Mouse (Mus musculus) forebrain, postnatal 0 days (tissue): ENCODE results near the gene Rdh16f2. TPM values are rescaled to one million over a fixed set of nuclear protein-coding genes. Genes with fewer than 3 reads are reported as not detected.
A peak's percentile ranks its signal among the peaks of the same experiment; 100 is the strongest.
"Not testable (repeated sequence)": the region's sequence is repeated elsewhere in the genome, so short reads cannot be mapped to it uniquely, and the experiment has no call there.

Experiments used
- ATAC-seq: fragments of 200-750 bp; cut with Nextera tagmentation; 2 replicates; pipeline ENCODE4 v1.8.0; 2017; ENCODE audit warnings: mild to moderate bottlenecking, moderate library complexity
- DNase-seq: peaks from one replicate; pipeline ENCODE4 v3.0.0-alpha.2; 2015
- H3K27ac ChIP-seq: fragments of 300-500 bp; sonication (generic); 2 replicates; pipeline ENCODE4 v1.5.1; 2014; ENCODE audit warnings: low read depth, mild to moderate bottlenecking, antibody characterized with exemption, low read length, moderate library complexity, mixed read lengths
- H3K27me3 ChIP-seq: fragments of 300-500 bp; sonication (generic); 2 replicates; pipeline ENCODE4 v1.6.1; 2014; ENCODE audit warnings: mild to moderate bottlenecking, low read length, mixed read lengths; ENCODE audit not compliant: insufficient read depth
- H3K36me3 ChIP-seq: fragments of 300-500 bp; sonication (generic); 2 replicates; pipeline ENCODE4 v1.6.1; 2014; ENCODE audit warnings: mild to moderate bottlenecking, moderate library complexity; ENCODE audit not compliant: insufficient read depth
- H3K4me1 ChIP-seq: fragments of 300-500 bp; sonication (generic); 2 replicates; pipeline ENCODE4 v1.6.1; 2014; ENCODE audit warnings: antibody characterized with exemption; ENCODE audit not compliant: insufficient read depth
- H3K4me2 ChIP-seq: fragments of 300-500 bp; sonication (generic); 2 replicates; pipeline ENCODE4 v1.6.1; 2014; ENCODE audit warnings: low read depth, mild to moderate bottlenecking, moderate library complexity
- H3K4me3 ChIP-seq: fragments of 300-500 bp; sonication (generic); 2 replicates; pipeline ENCODE4 v1.5.1; 2014; ENCODE audit warnings: low read depth, low read length, mixed read lengths
- H3K9ac ChIP-seq: fragments of 300-500 bp; sonication (generic); 2 replicates; pipeline ENCODE4 v1.6.1; 2014; ENCODE audit warnings: mild to moderate bottlenecking
- H3K9me3 ChIP-seq: fragments of 300-500 bp; sonication (generic); 2 replicates; pipeline ENCODE4 v1.6.1; 2016; ENCODE audit warnings: low read length
- CTCF ChIP-seq: sonication (generic); IDR thresholded peaks from 2 replicates; pipeline ENCODE4 v1.5.1; 2016; ENCODE audit warnings: antibody characterized with exemption, control low read depth, low read depth
- WGBS: fragments of 180-500 bp; shearing (Covaris S2); extraction: QIAGEN DNeasy Blood & Tissue Kit; methylation state at CpG from one replicate; pipeline ENCODE4 v1.1.7; 2014; 5-methylcytosine and 5-hydroxymethylcytosine counted together
- polyA plus RNA-seq: library from polyadenylated mRNA; unstranded; fragments of >200 nt; fragmentation: Nextera tagmentation; extraction: Ambion mirVana; gene quantifications from 2 replicates; pipeline ENCODE4 v1.2.1, GENCODE M21; 2015
- total RNA-seq: library from RNA; depleted of rRNA; stranded (reverse); fragments of >200 nt; gene quantifications from 2 replicates; pipeline ENCODE4 v1.2.3, GENCODE M21; 2014

Rdh16f2 gene
- total and polyA plus RNA-seq, 2 experiments from 2014 or later = not detected

GRCm38 (mm10) chr10:127903116-127903515, 36.8 kb downstream of the Rdh16f2 start:
- H3K4me2 ChIP-seq = no peak overlapping the region
- DNase-seq (no peak), ATAC-seq (no peak)
- no peak overlapping the region for H3K4me3 ChIP-seq
- no peak overlapping the region for H3K27ac ChIP-seq
- H3K36me3 ChIP-seq = no peaks in the 10 kb centered on the region
- H3K4me1 ChIP-seq = no peaks in the 10 kb centered on the region
- TF ChIP-seq CTCF = no peak
- H3K9me3 ChIP-seq = no peaks in the 10 kb centered on the region
- no peaks in the 10 kb centered on the region for H3K27me3 ChIP-seq
- 65% methylated on average over 1 of the region's 1 CpGs for WGBS
- H3K9ac ChIP-seq = no peak overlapping the region

- WGBS = 57% methylated on average over 7 of the region's 7 CpGs
- Histone ChIP-seq H3K9ac (no peak overlapping the region), H3K4me2 (no peak overlapping the region), H3K4me1 (no peaks in the 10 kb centered on the region), H3K9me3 (no peaks in the 10 kb centered on the region), H3K27me3 (no peaks in the 10 kb centered on the region), H3K4me3 (no peak overlapping the region), H3K27ac (no peak overlapping the region), H3K36me3 (no peaks in the 10 kb centered on the region)
- no peak; the same call in 1 of the 2 replicates for ATAC-seq
- TF ChIP-seq CTCF = no peak
- DNase-seq = peak; percentile 21
Observed at GRCm38 (mm10) chr10:127904718-127905446, 38.6 kb downstream of the Rdh16f2 start.

- Histone ChIP-seq H3K4me3 (no peak overlapping the region), H3K27ac (no peak overlapping the region), H3K9ac (no peak overlapping the region), H3K36me3 (no peaks in the 10 kb centered on the region), H3K9me3 (no peaks in the 10 kb centered on the region), H3K4me1 (no peaks in the 10 kb centered on the region), H3K27me3 (no peaks in the 10 kb centered on the region), H3K4me2 (no peak overlapping the region)
- no peak for DNase-seq
- TF ChIP-seq CTCF = no peak
- no peak for ATAC-seq
- WGBS = 67% methylated on average over 2 of the region's 2 CpGs
Observed at GRCm38 (mm10) chr10:127906138-127906537, 39.9 kb downstream of the Rdh16f2 start.

GRCm38 (mm10) chr10:127907386-127907951, 41.2 kb downstream of the Rdh16f2 start:
- Histone ChIP-seq H3K36me3 (no peaks in the 10 kb centered on the region), H3K4me2 (no peak overlapping the region), H3K4me3 (no peak overlapping the region), H3K27me3 (no peaks in the 10 kb centered on the region), H3K27ac (no peak overlapping the region), H3K9ac (no peak overlapping the region), H3K9me3 (no peaks in the 10 kb centered on the region), H3K4me1 (no peaks in the 10 kb centered on the region)
- no peak for ATAC-seq
- DNase-seq = no peak
- TF ChIP-seq CTCF = no peak

GRCm38 (mm10) chr10:127915578-127915977, 49.3 kb downstream of the Rdh16f2 start:
- no peak for ATAC-seq
- 93% methylated on average over 1 of the region's 1 CpGs for WGBS

GRCm38 (mm10) chr10:127917183-127917582, 50.9 kb downstream of the Rdh16f2 start:
- ATAC-seq = peak; percentile 32; the same call in 1 of the 2 replicates
- H3K36me3 ChIP-seq, H3K4me1 ChIP-seq, H3K9ac ChIP-seq, H3K27me3 ChIP-seq, H3K9me3 ChIP-seq, H3K27ac ChIP-seq, H3K4me2 ChIP-seq, DNase-seq, H3K4me3 ChIP-seq: not testable (repeated sequence)
- WGBS = 89% methylated on average over 3 of the region's 3 CpGs

More at GRCm38 (mm10) chr10:127915578-127915977, 49.3 kb downstream of the Rdh16f2 start:
- no peak overlapping the region for H3K27ac ChIP-seq
- H3K4me3 ChIP-seq = no peak overlapping the region
- H3K9me3 ChIP-seq = no peaks in the 10 kb centered on the region
- H3K9ac ChIP-seq = no peak overlapping the region
- no peak for DNase-seq
- no peak for TF ChIP-seq CTCF
- H3K36me3 ChIP-seq = no peaks in the 10 kb centered on the region
- no peaks in the 10 kb centered on the region for H3K4me1 ChIP-seq
- no peak overlapping the region for H3K4me2 ChIP-seq
- no peaks in the 10 kb centered on the region for H3K27me3 ChIP-seq

DNA sequence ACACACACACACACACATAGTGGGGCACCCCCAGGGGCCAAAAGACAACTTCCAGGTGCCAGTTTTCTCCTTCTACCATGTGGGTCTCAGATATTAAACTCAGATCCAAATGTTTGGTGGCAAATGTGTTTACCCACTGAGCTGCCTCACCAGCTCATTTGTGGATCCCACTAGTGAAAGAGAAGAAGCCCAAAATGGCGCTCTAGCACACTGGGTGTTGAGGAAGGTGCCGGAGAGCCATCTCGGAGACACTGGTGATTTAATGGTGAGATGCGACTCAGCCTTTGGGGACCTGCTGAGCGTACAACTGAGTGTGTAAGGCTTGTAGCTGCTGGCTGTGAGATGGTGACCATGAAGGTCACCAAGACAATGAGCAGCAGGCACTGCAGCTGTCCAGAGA, 51.4 kb downstream of the Rdh16f2 start:
- 95% methylated on average over 5 of the region's 5 CpGs for WGBS
- no peak for ATAC-seq

More for the DNA sequence above, 51.4 kb downstream of the Rdh16f2 start:
- no peak for TF ChIP-seq CTCF
- Histone ChIP-seq H3K9ac (no peak overlapping the region), H3K36me3 (no peaks in the 10 kb centered on the region), H3K4me1 (no peaks in the 10 kb centered on the region), H3K4me2 (no peak overlapping the region), H3K27me3 (no peaks in the 10 kb centered on the region), H3K27ac (no peak overlapping the region), H3K9me3 (no peaks in the 10 kb centered on the region), H3K4me3 (no peak overlapping the region)
- no peak for DNase-seq
